Mouse (Mus musculus) midbrain, embryonic 15.5 days (tissue): ENCODE data around the gene Ccdc157. TPM values are rescaled to one million over a fixed set of nuclear protein-coding genes. Genes with fewer than 3 reads are reported as not detected.
"Not testable (repeated sequence)": the region's sequence is repeated elsewhere in the genome, so short reads cannot be mapped to it uniquely, and the experiment has no call there.

Source experiments
- ATAC-seq: fragments of 200-750 bp; cut with Nextera tagmentation; replicated peaks from 2 replicates; pipeline ENCODE4 v1.8.0; 2017; ENCODE audit warnings: moderate TSS enrichment
- H3K27ac ChIP-seq: fragments of 300-500 bp; sonication (generic); 2 replicates; pipeline ENCODE4 v1.5.1; 2015; ENCODE audit warnings: mild to moderate bottlenecking, inconsistent platforms
- H3K27me3 ChIP-seq: fragments of 300-500 bp; sonication (generic); replicated peaks from 2 replicates; pipeline ENCODE4 v1.6.1; 2015; ENCODE audit warnings: inconsistent platforms
- H3K36me3 ChIP-seq: fragments of 300-500 bp; sonication (generic); replicated peaks from 2 replicates; pipeline ENCODE4 v1.6.1; 2015; ENCODE audit warnings: inconsistent platforms
- H3K4me1 ChIP-seq: fragments of 300-500 bp; sonication (generic); 2 replicates; pipeline ENCODE4 v1.6.1; 2015; ENCODE audit warnings: inconsistent platforms
- H3K4me2 ChIP-seq: fragments of 300-500 bp; sonication (generic); 2 replicates; pipeline ENCODE4 v1.6.1; 2015; ENCODE audit warnings: inconsistent platforms, mild to moderate bottlenecking, moderate library complexity
- H3K4me3 ChIP-seq: fragments of 300-500 bp; sonication (generic); 2 replicates; pipeline ENCODE4 v1.5.1; 2015; ENCODE audit warnings: mild to moderate bottlenecking, inconsistent platforms
- H3K9ac ChIP-seq: fragments of 300-500 bp; sonication (generic); 2 replicates; pipeline ENCODE4 v1.6.1; 2015; ENCODE audit warnings: mild to moderate bottlenecking, inconsistent platforms
- H3K9me3 ChIP-seq: fragments of 300-500 bp; sonication (generic); 2 replicates; pipeline ENCODE4 v1.6.1; 2016; ENCODE audit warnings: inconsistent platforms
- WGBS: fragments of 180-500 bp; shearing (Covaris S2); methylation state at CpG from one replicate; pipeline ENCODE4 v1.1.7; 2015; ENCODE audit warnings: mixed read lengths; 5-methylcytosine and 5-hydroxymethylcytosine counted together
- polyA plus RNA-seq: library from polyadenylated mRNA; unstranded; fragments of >200 nt; fragmentation: Nextera tagmentation; extraction: Ambion mirVana; gene quantifications from 2 replicates; pipeline ENCODE4 v1.2.1, GENCODE M21; 2015

The Ccdc157 gene
- polyA plus RNA-seq, 1 experiment from 2014 or later, result 9.0 TPM

DNA sequence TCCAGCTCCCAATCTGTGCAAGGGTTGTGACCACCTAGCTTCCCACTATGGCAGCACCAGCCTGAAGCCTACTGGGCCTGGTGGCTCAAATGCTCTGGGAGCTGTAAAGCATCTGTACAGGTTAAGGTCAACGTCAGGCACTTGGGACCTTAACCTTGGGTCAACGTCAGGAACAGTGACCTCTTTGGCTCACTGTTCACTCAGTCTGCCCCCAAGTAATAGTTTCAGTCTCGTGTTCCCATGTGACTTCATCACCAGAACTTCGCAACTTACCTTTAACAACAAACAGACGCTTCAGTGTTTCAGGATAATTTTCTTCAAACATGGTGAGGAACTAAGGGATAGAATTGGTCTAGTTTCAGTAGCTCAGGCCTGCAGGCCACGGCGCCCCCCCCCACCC lies 51.4 kb downstream of the Ccdc157 start:
- Histone ChIP-seq H3K4me1 (no peaks in the 10 kb centered on the region), H3K27me3 (no peaks in the 10 kb centered on the region), H3K9ac (no peak overlapping the region), H3K27ac (no peak overlapping the region), H3K9me3 (no peaks in the 10 kb centered on the region), H3K4me3 (no peak overlapping the region), H3K4me2 (no peak overlapping the region), H3K36me3 (no peaks in the 10 kb centered on the region)
- ATAC-seq, result no peak
- 85% methylated on average over 7 of the region's 7 CpGs for WGBS

DNA sequence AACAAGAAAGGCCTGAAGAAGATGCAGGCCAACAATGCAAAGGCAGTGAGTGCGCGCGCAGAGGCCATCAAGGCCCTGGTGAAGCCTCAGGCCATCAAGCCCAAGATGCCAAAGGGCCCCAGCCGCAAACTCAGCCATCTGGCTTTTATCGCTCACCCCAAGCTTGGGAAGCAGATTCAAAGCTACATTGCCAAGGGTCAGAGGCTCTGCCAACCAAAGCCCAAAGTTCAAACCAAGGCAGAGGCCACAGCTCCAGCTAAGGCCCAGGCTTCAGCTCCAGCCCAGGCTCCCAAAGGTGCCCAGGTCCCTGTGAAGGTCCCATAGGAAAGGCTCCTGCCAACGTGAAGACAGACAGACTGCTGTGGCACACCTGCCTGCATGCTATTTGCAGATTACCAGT lies 52.2 kb downstream of the Ccdc157 start:
- not testable (repeated sequence) for H3K36me3 ChIP-seq, H3K27ac ChIP-seq, H3K4me1 ChIP-seq, H3K4me2 ChIP-seq, H3K9ac ChIP-seq, ATAC-seq, H3K27me3 ChIP-seq, H3K4me3 ChIP-seq, H3K9me3 ChIP-seq
- WGBS, result 94% methylated on average over 6 of the region's 6 CpGs

GRCm38 (mm10) chr11:4105444-4105843 lies 54.6 kb downstream of the Ccdc157 start:
- H3K9ac ChIP-seq, result no peak overlapping the region
- WGBS, result 84% methylated on average over 6 of the region's 6 CpGs

GRCm38 (mm10) chr11:4104989-4105388 lies 55.1 kb downstream of the Ccdc157 start:
- no peaks in the 10 kb centered on the region for H3K9me3 ChIP-seq
- no peak for ATAC-seq
- H3K27ac ChIP-seq, result no peak overlapping the region
- no peak overlapping the region for H3K4me3 ChIP-seq
- H3K36me3 ChIP-seq, result peaks cover 4% of the 10 kb centered on the region; the same call in 1 of the 2 replicates
- 85% methylated on average over 5 of the region's 5 CpGs for whole genome bisulfite sequencing
- no peak overlapping the region for H3K9ac ChIP-seq
- no peaks in the 10 kb centered on the region for H3K27me3 ChIP-seq
- no peak overlapping the region for H3K4me2 ChIP-seq
- no peaks in the 10 kb centered on the region for H3K4me1 ChIP-seq

More at GRCm38 (mm10) chr11:4105444-4105843, 54.6 kb downstream of the Ccdc157 start:
- Histone ChIP-seq H3K27me3 (no peaks in the 10 kb centered on the region), H3K36me3 (peaks cover 4% of the 10 kb centered on the region; the same call in 1 of the 2 replicates), H3K4me3 (no peak overlapping the region), H3K4me1 (no peaks in the 10 kb centered on the region), H3K4me2 (no peak overlapping the region), H3K27ac (no peak overlapping the region), H3K9me3 (no peaks in the 10 kb centered on the region)
- no peak for ATAC-seq

DNA sequence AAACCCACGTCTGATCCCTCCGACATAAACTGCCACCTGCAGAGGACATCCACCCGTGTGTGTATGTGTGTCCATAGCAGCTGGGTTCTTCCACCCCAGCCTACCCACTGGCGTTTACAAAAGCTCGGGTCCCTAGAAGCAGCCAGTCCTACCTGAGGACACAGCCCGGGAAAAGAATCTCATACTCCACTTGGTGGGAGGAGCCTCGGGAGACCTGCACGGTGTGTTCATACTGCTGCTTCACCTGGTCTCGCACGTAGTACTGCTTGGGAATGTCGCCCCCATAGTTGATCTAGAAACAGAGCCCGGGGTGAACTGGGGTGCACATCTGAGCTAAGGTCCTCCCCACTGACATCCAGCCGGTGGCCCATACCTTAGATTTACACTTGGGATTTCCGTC lies 56.6 kb downstream of the Ccdc157 start:
- 87% methylated on average over 14 of the region's 14 CpGs for WGBS

GRCm38 (mm10) chr11:4101851-4102250 lies 58.2 kb downstream of the Ccdc157 start:
- Histone ChIP-seq H3K4me3 (no peak overlapping the region), H3K4me1 (peaks cover 11% of the 10 kb centered on the region), H3K9me3 (no peaks in the 10 kb centered on the region), H3K27me3 (no peaks in the 10 kb centered on the region), H3K4me2 (no peak overlapping the region), H3K9ac (no peak overlapping the region), H3K36me3 (peaks cover 4% of the 10 kb centered on the region; the same call in 1 of the 2 replicates), H3K27ac (no peak overlapping the region)
- WGBS, result 85% methylated on average over 5 of the region's 5 CpGs
- ATAC-seq, result no peak

More for the DNA sequence above, 56.6 kb downstream of the Ccdc157 start:
- Histone ChIP-seq H3K4me1 (no peaks in the 10 kb centered on the region), H3K27me3 (no peaks in the 10 kb centered on the region), H3K4me3 (no peak overlapping the region), H3K9me3 (no peaks in the 10 kb centered on the region), H3K27ac (no peak overlapping the region), H3K36me3 (peaks cover 4% of the 10 kb centered on the region; the same call in 1 of the 2 replicates), H3K9ac (no peak overlapping the region), H3K4me2 (no peak overlapping the region)
- no peak for ATAC-seq

DNA sequence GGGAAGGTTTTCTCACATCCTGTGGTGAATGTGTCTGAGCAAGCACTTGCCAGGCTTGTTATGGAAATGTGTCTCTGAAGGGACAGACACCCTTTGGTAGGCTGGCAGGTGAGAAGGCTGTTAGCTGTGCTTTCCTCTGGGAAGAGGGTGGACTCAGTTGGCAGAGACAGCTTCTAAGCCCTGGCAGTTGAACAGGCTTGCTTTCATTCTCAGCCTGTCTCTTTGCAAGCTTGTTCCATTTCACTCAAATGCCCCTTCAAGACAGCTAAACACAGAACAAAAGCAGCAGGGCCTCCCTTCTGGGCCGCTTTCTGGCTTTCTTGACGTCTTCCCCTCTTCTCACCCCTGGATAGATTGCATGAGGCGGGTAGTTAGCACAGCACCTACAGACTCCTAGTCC lies 60.6 kb downstream of the Ccdc157 start:
- no peak overlapping the region for H3K27ac ChIP-seq
- H3K4me2 ChIP-seq, result no peak overlapping the region
- peaks cover 29% of the 10 kb centered on the region for H3K4me1 ChIP-seq
- no peak for ATAC-seq
- H3K4me3 ChIP-seq, result no peak overlapping the region
- H3K9ac ChIP-seq, result no peak overlapping the region
- H3K27me3 ChIP-seq, result no peaks in the 10 kb centered on the region
- WGBS, result 62% methylated on average over 3 of the region's 3 CpGs
- no peaks in the 10 kb centered on the region for H3K9me3 ChIP-seq
- peaks cover 4% of the 10 kb centered on the region; the same call in 1 of the 2 replicates for H3K36me3 ChIP-seq

GRCm38 (mm10) chr11:4098816-4099215 lies 61.3 kb downstream of the Ccdc157 start:
- no peak for ATAC-seq
- H3K27ac ChIP-seq, result no peak overlapping the region
- H3K4me2 ChIP-seq, result no peak overlapping the region
- peaks cover 4% of the 10 kb centered on the region; the same call in 1 of the 2 replicates for H3K36me3 ChIP-seq
- H3K9me3 ChIP-seq, result no peaks in the 10 kb centered on the region
- H3K27me3 ChIP-seq, result no peaks in the 10 kb centered on the region
- H3K9ac ChIP-seq, result no peak overlapping the region
- 69% methylated on average over 7 of the region's 7 CpGs for WGBS
- H3K4me1 ChIP-seq, result peaks cover 32% of the 10 kb centered on the region
- H3K4me3 ChIP-seq, result no peak overlapping the region

- no peaks in the 10 kb centered on the region for H3K27me3 ChIP-seq
- no peaks in the 10 kb centered on the region for H3K9me3 ChIP-seq
- H3K4me1 ChIP-seq, result peaks cover 32% of the 10 kb centered on the region
- H3K4me3 ChIP-seq, result no peak overlapping the region
- H3K36me3 ChIP-seq, result peaks cover 4% of the 10 kb centered on the region; the same call in 1 of the 2 replicates
- ATAC-seq, result no peak
- H3K9ac ChIP-seq, result no peak overlapping the region
- H3K27ac ChIP-seq, result no peak overlapping the region
- H3K4me2 ChIP-seq, result no peak overlapping the region
- WGBS, result 70% methylated on average over 8 of the region's 8 CpGs
Observed at GRCm38 (mm10) chr11:4098120-4098519, 62.0 kb downstream of the Ccdc157 start.

- no peaks in the 10 kb centered on the region for H3K9me3 ChIP-seq
- 28% methylated on average over 10 of the region's 10 CpGs for WGBS
- H3K4me2 ChIP-seq, result peak overlapping the region; percentile 84
- H3K9ac ChIP-seq, result peak overlapping the region; percentile 70
- peak overlapping the region; percentile 89 for H3K27ac ChIP-seq
- peak; percentile 57 for ATAC-seq
- peak overlapping the region; percentile 56 for H3K4me3 ChIP-seq
- H3K27me3 ChIP-seq, result no peaks in the 10 kb centered on the region
- H3K36me3 ChIP-seq, result no peaks in the 10 kb centered on the region
- peaks cover 32% of the 10 kb centered on the region for H3K4me1 ChIP-seq
Observed at GRCm38 (mm10) chr11:4097091-4097621, 62.9 kb downstream of the Ccdc157 start.

GRCm38 (mm10) chr11:4096054-4096984 lies 63.8 kb downstream of the Ccdc157 start:
- H3K27ac ChIP-seq, result peak overlapping the region; percentile 89
- H3K36me3 ChIP-seq, result no peaks in the 10 kb centered on the region
- H3K27me3 ChIP-seq, result no peaks in the 10 kb centered on the region
- H3K4me1 ChIP-seq, result peaks cover 32% of the 10 kb centered on the region
- H3K4me2 ChIP-seq, result peak overlapping the region; percentile 84
- peak overlapping the region; percentile 56 for H3K4me3 ChIP-seq
- peak overlapping the region; percentile 70 for H3K9ac ChIP-seq
- 3% methylated on average over 45 of the region's 45 CpGs for WGBS
- H3K9me3 ChIP-seq, result no peaks in the 10 kb centered on the region
- peak; percentile 95 for ATAC-seq

DNA sequence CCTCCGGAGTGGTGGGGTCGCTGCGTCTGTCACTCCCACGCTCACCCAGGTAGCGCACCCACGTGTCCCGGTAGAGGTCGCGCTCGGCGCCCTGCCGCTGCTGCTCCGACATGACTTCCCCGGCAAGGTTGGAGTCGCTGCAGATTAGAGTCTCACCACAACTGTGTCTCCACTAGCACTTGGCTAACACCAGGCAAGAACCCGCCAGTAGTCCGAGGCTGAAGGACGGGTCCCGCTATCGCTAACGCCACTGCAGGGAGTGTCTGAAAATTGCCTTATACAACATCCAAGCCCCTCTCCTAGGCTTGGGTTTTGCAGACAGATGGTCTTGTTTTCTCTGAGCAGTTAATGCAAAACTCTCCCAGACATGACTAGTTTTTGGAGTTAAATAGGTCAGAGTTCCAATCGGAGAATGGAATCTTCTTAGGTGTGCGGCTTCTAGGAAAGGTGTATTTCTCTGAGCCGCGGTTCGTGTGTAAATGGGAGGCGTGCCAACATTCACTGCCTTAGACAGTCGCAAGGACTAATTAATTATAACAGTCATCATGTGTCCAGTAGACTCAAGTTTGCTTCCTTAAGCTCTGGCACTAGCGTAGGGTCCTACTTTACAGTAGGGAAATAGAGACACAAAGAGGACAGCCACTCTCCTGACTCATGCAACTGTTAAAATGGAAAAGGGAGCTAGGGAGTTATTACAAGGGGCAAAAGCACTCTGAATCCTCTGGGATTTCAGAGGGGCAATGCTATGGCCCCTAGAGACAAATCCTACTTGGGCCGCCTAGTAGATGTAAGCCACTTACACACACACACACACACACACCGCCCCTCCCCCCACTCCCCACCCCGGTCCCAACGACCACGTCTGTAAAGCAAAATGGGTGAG lies 64.7 kb downstream of the Ccdc157 start, which contains the start of gene Mtfp1:
Gene Mtfp1, minus strand, starts transcription at position 275 of the 883 bp plus-strand sequence.
- Histone ChIP-seq H3K27me3 (no peaks in the 10 kb centered on the region), H3K27ac (peak within 1 kb of the TSS; percentile 89), H3K4me1 (peaks cover 32% of the 10 kb centered on the region), H3K9ac (peak within 1 kb of the TSS; percentile 51), H3K36me3 (no peaks in the 10 kb centered on the region), H3K9me3 (no peaks in the 10 kb centered on the region; the same call in 1 of the 2 replicates), H3K4me3 (peak within 1 kb of the TSS; percentile 56), H3K4me2 (peak within 1 kb of the TSS; percentile 84)
- no peak; the same call in 1 of the 2 replicates for ATAC-seq
- 8% methylated on average over 32 of the region's 34 CpGs for whole genome bisulfite sequencing
